Mouse (Mus musculus) embryo, embryonic 10 days (tissue): ENCODE data around the gene Unc45b.
"Not testable (repeated sequence)": the region's sequence is repeated elsewhere in the genome, so short reads cannot be mapped to it uniquely, and the experiment has no call there.

Experiments used
- DNase-seq: peaks from one replicate; pipeline ENCODE4 v3.0.0-alpha.2; 2015; ENCODE audit warnings: low spot score

Gene Unc45b

DNA sequence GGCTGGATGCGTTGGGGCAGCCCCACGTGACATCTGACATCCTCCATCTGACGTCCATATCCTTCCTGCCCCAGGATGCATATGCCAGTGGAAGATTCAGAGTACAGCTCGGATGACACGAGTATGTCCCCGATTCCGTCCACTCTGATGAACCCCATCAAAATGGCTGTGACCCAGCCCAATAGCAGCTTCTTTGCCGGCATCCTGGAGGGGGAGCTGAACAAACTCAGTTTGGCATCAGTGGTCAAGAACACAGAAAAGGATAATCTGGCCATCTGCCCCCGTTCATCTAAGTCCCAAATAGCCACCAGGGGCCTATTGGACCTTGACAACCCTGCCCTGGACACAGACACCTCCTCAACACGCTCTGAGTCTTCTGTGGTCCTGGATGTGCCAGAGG lies 12.9 kb upstream of the Unc45b start:
- no peak for DNase-seq

DNA sequence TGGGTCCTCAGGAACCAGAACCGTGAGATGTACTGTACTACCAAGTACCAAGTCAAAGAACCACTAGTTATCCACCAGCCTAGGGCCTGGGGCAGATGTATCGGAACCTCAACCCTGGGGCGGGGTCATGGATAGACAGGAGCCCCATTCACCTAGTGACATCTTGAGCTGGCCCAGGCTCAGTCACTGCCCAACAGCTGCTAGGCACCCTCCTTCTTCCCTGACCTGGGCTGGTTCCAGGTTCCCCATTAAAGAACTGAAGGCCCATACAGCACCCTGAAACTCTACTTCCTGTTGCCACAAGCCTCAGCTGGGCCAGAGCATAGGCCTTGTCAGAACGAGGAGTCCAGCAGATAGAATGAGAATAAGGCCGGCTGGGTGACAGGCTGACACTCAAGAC lies 10.6 kb upstream of the Unc45b start:
- no peak for DNase-seq

DNA sequence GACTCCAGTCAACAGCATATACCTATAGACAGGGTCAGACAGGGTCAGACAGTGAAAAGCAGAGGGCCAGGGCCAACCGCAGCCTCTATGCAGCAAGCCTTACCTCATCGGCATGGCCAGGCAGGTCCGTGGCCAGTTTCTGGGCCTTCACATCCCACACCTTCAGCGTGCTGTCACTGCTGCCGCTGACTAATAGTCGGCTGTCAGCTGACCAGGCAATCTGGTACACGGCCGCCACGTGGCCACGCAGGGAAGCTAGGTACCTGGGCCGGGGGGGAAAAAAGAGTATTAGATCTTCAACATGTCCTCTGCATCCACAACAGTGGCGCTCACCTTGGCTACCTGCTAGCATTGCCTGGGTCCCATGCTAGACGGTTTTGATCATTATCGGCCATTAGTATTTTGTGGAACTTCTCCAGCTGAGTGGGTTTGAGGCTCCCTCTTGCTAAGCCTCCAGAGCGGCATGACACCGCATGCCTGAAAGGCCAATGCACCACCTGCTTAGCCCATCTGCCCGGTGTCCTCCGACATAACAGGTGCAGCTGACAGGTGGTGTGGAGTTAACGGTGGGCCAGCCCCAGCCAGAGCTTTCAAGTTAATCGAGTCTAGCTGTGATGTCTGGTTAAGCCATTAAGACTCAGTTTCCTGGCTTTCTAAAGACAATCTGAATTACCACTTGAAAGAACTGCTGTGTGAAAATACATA lies 8.6 kb upstream of the Unc45b start:
- no peak for DNase-seq

DNA sequence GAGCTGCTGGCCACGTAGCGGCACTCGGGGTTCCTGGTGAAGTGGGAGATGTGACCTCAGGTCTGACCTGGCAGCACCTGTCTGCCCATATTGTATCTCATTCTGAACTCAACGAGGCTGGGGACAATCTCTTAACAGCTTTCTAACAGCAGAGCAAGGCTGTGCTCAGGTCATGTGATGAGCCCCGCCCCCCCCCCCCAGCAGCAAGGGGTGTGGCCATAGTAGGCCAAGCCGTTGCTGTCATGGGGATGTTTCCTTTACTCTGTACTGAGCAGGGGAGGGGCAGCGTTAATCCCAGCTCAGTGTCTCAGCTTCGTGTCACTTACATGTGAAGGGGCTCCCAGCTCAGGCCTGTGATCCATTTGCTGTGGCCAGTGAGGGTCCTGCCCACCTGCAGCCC lies 5.4 kb upstream of the Unc45b start:
- DNase-seq: no peak

DNA sequence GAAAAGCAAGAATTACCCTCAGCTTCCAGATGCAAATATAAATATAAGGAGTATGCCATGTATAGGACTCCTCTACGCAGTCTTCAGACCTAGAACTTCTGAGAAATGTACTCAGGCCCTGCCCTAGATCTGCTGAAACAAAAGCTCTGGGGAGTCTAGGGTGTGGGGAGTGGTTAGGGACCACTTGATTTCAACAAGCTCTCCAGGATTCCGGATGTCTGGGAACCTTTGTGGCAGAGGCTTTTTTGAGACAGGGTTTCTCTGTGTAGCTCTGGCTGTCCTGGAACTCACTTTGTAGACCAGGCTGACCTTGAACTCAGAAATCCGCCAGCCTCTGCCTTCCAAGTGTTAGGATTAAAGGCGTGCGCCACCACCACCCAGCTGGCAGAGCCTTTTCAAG lies 4.5 kb upstream of the Unc45b start:
- DNase-seq: no peak

DNA sequence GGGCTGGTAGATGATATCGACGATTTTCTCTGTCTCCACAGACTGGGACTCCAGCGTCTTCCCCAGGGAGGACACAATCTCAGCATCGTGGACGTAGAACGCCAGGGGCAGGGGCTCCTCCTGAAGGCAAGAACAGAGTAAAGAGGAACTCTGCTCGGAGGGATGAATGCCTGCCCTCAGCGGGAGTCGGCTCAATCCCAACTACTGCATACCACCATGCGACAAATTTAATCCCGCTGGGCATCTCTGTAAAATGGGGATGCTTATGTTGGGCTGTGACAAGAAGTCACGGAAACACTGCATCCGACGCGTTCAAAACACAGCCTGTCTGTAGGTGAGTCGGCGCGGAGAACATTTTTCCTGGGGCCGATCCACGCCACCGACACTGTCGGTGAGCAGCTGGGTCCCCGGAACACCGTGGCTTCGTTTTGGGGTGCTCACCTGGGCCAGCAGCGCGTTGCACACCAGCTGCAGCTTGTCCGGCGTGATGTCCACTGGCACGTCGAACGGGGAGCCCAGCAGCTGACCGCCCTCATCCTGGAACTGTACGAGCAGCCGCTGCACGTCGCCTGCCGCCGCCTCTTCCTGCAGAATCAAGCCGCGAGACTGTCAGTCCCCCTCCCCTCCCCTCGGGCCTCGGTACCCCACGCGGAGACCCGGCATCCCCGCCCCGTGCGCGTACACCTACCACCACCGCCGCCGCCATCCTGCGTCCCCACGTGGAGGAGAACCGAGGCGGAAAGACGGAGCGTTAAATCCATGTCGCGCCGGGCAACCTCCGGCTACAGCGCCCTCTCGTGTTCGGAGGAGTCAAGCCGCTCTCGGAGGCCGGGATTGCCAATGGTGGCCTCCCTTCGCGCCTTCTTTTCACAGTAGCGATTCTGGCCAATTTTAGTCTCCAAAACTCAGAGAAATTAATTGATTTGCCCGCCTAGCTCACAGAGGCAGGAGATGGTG lies 2.4 kb upstream of the Unc45b start, which contains the start of gene Nle1:
Gene Nle1, minus strand, starts transcription at position 761 of the 957 bp plus-strand sequence.
- DNase-seq: peak; percentile 96

DNA sequence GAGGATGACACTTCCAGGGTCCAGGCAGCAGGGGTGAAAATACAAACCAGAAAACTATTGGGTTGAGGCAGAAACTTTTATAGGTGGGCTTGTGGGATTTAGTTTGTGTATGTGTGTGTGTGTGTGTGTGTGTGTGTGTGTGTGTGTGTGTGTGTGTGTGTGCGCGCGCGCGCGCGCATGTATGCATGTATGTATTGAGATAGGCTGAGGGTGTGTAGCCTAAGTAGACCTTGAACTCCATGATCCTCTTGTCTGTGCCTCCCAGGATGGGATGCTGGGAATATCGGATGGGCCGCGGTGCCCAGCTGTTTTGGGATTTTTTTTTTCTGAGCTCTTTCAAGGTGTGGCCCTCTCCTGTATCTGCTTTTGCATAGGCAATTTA lies 1.8 kb upstream of the Unc45b start:
- no peak for DNase-seq

DNA sequence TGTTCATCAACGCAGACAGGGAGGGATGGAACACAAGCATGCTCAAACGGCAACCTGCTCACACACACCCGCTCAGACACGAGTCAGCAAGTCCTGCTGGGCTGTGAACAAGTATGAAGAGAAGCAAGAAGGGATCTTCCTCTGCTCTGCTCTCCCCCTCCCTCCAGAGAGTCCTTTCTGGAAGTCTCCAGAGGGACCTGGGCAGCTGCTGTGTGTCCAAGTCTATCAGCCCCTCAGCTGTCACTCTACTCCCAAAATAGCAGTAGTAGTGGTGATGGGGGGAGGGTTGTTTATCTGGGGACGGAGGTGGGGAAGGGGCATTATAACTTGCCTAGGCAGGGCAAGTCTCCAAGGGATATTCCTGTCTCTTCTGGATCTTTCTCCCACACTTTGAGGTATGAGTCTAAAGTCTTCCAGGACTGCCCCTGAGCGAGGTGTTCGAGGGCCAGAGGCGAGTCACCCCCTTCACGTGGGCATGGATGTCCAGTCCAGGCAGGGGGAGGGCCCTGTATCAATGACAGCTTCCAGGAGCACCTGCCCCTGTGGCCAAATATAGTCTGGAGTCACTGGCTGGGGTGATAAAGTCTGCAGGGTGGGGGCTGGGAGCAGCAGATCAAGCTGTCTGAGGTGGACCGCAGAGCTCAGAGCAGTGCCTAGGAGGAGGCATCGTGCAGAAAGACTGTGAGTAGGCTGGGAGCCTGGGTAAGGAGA lies 484 bp downstream of the Unc45b start:
- no peak for DNase-seq

DNA sequence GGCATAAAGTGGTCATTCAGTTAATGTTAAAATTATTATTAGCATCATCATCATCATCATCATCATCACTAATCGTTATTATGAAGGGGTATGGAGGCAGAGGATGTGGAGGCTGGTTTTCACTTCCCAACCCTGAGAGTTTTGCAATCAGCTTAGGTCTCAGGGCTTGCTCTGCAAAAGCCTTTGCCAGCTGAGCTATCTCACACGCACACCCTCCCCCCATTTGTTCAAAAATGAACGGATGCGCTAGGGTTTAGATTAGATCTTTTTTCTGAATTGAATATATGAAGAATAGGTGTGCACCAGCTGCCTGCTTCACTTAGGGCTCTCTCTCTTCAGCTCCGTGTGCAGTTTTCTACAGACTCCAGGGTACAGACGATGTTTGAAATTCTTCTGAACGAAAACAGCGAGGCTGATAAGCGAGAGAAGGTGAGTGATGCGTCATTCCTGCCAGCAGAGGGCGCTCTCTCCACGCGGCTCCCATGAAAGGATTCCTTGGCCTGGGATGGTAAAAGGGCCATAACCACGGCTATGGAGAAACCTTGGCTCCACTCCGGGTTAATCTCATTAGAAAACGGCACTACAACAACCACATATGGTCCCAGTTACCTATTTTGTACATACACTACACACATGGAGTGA lies 4.5 kb downstream of the Unc45b start:
- peak; percentile 93 for DNase-seq

DNA sequence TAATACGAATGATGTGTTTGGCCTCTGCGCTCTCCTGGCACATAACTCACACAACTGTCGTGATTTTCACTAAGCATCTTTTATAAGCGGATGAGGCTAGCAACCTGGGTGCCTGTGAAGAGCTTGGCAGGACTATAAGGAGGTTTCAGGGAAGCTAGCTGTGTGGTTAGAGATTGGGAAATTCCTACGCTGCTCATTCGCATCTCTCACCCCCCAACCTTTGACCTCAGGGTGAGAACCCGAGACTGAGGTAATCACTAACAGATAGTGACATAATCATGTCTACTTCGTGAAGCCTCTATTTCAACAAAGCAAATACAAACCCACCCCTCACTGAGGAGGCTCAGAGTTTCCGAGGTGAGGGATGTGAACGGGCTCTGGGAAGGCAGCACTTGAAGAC lies 10.4 kb downstream of the Unc45b start:
- DNase-seq: no peak

DNA sequence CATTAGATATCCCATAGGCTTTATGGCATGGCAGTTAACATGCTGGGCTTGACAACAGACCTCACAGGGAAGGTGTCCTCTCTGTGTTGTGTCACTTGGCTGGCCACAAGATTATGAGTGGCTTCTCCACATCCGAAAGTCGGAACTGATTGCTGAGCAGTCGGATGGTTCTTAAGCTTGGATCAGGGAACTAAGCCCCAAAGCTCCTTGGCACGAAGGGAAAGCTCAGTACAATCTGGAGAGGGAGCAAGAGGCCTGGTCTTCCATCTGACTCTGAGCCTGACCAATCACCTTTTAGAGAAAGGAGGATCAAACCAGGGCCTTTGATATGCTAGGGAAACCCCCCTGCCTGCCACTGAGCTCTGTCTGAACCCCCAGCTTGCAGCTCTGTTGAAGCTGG lies 11.3 kb downstream of the Unc45b start:
- DNase-seq: no peak

DNA sequence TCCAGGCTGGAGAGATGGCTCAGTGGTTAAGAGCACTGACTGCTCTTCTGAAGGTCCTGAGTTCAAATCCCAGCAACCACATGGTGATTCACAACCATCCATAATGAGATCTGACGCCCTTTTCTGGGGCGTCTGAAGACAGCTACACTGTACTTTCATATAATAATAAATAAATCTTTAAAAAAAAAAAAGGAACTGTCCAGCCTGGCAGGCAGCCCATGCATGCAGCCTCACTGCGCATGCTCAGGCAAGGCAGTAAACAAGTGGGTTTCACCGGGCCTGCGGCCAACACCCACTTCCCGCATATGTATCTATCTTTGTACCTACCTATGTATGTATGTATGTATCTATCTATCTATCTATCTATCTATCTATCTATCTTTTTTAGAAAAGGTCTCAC lies 13.6 kb downstream of the Unc45b start:
- DNase-seq: not testable (repeated sequence)

DNA sequence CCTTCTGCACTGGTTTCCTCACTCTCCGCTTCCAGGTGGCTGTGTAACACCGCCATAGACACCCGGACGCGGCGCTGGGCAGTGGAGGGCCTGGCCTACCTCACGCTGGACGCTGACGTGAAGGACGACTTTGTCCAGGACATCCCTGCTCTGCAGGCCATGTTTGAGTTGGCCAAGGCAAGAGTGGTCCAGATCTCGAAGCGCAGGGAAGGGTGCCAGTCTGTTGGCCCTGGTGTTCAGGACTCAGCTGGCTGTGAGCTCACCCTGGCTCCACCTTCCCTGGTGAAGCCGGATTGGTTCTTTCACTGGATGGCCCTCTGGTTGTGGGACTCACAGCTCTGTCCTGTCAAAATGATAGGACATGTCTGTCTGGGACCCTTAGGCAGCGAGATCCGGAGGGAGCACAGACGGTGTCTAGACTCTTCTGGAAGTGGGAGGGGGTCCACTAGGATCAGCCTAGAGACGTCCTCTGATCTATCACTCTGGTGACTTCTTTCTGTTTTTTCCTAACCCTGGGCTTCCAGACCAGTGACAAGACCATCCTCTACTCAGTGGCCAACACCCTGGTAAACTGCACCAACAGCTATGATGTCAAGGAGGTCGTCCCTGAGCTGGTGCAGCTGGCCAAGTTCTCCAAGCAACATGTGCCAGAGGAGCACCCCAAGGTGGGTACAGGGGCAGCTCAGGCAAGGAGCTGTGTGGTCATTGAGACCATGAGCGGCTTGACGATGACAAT lies 18.7 kb downstream of the Unc45b start:
- no peak for DNase-seq

DNA sequence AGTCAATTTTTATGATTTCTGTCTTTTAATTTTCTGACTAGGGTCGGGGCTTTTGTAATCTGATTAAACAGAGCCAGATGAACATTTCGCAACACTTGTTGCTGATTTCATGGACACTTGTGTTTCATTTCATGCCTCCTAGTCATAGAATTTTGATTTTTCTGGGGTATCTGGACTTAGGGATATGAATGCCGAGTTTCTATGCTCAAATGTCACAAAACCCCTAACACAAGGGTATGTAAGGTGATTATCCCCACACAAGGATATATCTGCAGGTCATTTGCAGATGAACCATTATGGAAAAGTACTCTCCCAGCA lies 19.2 kb downstream of the Unc45b start:
- no peak for DNase-seq

DNA sequence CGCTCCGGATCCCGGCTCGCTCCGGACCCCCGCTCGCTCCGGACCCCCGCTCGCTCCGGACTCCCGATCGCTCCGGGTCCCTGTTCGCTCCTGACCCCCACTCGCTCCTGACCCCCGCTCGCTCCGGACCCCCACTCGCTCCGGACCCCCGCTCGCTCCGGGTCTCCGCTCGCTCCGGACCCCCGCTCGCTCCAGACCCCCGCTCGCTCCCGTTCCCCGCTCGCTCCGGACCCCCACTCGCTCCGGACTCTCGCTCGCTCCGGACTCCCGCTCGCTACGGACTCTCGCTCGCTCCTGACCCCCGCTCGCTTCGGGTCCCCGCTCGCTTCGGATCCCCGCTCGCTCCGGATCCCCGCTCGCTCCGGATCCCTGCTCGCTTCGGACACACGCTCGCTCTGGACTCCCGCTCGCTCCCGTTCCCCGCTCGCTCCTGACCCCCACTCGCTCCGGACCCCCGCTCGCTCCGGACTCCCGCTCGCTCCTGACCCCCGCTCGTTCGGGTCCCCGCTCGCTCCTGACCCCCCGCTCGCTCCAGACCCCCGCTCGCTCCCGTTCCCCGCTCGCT lies 20.1 kb downstream of the Unc45b start:
- not testable (repeated sequence) for DNase-seq

DNA sequence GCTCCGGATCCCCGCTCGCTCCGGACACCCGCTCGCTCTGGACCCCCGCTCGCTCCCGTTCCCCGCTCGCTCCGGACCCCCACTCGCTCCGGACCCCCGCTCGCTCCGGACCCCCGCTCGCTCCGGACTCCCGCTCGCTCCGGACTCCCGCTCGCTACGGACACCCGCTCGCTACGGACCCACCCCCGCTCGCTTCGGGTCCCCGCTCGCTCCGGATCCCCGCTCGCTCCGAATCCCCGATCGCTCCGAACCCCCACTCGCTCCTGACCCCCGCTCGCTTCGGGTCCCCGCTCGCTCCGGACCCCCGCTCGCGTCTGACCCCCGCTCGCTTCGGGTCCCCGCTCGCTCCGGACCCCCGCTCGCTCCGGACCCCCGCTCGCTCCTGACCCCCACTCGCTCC lies 20.8 kb downstream of the Unc45b start:
- not testable (repeated sequence) for DNase-seq

DNA sequence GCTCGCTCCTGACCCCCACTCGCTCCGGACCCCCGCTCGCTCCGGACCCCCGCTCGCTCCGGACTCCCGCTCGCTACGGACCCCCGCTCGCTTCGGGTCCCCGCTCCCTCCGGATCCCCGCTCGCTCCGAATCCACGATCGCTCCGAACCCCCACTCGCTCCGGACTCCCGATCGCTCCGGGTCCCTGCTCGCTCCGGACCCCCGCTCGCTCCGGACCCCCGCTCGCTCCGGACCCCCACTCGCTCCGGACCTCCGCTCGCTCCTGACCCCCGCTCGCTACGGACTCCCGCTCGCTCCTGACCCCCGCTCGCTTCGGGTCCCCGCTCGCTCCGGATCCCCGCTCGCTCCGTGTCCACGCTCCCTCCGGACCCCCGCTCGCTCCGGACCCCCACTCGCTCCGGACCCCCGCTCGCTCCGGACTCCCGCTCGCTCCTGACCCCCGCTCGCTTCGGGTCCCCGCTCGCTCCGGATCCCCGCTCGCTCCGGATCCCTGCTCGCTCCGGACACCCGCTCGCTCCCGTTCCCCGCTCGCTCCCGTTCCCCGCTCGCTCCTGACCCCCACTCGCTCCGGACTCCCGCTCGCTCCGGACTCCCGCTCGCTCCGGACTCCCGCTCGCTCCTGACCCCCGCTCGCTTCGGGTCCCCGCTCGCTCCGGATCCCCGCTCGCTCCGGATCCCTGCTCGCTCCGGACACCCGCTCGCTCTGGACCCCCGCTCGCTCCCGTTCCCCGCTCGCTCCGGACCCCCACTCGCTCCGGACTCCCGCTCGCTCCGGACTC lies 21.5 kb downstream of the Unc45b start:
- DNase-seq: not testable (repeated sequence)

DNA sequence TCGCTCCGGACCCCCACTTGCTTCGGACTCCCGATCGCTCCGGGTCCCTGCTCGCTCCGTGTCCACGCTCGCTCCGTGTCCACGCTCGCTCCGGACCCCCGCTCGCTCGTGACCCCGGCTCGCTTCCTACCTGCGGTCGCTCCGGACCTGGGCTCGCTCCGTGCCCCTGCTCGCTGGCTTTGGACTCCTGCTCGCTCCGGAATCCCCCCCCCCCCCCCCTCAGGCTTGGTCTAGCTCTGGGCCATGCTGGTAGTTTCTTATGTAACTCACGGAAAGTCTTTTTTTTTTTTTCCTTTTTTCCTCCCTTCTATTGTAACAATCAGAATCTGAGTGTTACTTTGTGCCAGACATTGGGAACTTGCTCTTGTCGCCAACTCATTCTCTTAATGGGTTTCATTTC lies 22.8 kb downstream of the Unc45b start:
- no peak for DNase-seq

DNA sequence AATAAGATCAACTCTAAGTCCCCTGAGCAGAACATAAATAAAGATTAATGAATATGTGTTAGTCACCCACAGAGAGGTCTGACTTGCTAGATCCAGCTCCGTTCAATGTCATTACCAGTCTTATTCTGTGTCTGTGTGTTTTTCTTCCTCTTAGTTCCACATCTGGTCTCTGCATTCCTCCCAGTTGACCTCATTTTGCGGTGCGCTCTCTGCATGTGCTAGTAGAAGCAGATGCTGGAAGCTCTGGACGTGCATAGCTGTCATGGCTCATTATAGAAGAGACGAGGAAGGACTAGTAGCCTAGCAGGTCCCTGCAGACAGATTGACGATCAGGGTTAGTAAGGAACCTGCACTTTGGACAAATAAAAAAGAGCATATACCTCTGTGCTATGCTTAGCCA lies 33.0 kb downstream of the Unc45b start:
- peak; percentile 41 for DNase-seq

DNA sequence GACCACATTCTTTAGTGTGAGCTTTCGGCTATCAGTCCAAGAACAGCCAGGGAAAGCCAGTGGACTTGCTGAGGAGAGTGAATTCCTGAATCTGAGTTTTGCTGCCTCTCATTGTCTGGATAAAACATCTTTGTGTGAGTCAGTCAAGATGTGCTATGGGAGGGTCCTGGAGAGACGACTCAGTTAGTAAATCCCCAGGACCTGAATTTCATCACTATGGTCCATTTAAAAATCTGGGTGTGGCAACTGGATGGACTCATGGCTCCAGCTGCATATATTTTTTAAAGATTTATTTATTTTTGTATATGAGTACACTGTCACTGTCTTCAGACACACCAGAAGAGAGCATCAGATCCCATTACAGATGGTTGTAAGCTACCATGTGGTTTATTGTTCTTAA lies 35.3 kb downstream of the Unc45b start:
- no peak for DNase-seq

DNA sequence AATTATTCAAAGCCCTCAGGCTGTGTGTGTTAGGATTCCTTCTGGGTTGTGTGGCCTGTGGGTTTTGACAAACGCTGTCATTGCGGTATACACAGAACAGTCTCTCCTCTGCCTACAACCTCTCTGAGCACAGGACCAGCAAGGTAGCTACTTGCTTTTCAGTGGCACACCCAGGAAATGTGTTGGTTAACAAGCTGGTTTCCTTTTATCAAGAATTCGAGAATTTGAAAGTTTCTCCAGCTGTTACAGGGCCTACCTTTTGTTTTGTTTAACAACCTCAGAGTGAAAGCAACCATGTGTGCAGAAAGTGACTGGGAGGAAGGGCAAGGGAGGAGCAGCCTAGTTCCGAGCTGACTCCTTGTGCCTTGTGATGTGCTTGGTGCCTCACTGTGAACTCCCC lies 37.1 kb downstream of the Unc45b start:
- DNase-seq: no peak
